Mouse (Mus musculus): Measurements from ENCODE around the gene Atp5d.

DNA sequence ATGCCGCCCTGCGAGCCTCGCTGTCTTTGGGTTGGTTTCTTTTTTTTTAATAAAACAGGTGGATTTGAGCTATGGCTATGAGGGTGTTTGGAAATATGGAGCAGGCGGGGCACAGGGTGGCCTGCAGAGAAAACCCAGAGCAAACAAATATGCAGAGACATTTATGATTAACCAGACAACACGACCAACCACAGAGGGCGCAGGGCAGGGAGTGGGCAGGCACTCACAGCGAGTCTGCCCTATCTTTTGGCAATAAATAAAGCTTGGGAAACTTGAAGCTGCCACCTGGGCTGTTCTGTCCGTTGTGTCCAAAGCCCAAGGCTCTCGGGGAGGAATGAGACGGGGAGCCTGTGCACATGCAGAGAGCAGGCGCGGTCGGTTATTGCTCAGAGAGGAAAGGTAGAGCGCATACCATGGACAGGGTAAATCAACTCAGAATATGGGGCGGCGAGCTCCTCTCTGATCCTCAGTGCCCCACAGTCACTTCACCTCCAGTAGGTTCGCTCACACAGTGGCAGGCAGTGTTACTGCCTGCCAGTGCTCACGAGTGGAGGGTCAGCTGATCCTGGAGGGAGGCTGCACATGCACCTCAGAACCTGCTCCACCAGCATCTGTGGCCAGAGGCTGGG lies 7.9 kb upstream of the Atp5d start:
- no peak for TF ChIP-seq ZC3H11A (IDR thresholded peaks at IDR 0.05; ENCODE audit: borderline replicate concordance, low read depth, low read length)
- TF ChIP-seq CHD2 (IDR thresholded peaks at IDR 0.05; ENCODE audit: low read depth, low read length), result no peak
- TF ChIP-seq ZNF384 (IDR thresholded peaks at IDR 0.05; ENCODE audit: low read depth, low read length), result no peak
- no peak for TF ChIP-seq HCFC1 (IDR thresholded peaks at IDR 0.05; ENCODE audit: borderline replicate concordance, insufficient read depth, low read length)
- no peak for TF ChIP-seq MAFK (IDR thresholded peaks at IDR 0.05; ENCODE audit: insufficient read depth, low read depth, low read length)
